Mouse (Mus musculus): ENCODE measurements around the gene Ctrb1. TPM values are rescaled to one million over a fixed set of nuclear protein-coding genes. Genes with fewer than 3 reads are reported as not detected.

Gene Ctrb1
- polyA plus RNA-seq, 1 experiment from 2014 or later: 58.8 TPM

GRCm38 (mm10) chr8:111680423-111681028 lies 10.3 kb downstream of the Ctrb1 start:
- no peak overlapping the region for H3K4me2 ChIP-seq (ENCODE audit: low read depth, low read length)
- H3K27ac ChIP-seq (ENCODE audit: low read length): no peak overlapping the region
- 31% methylated on average over 17 of the region's 17 CpGs for WGBS (ENCODE audit: insufficient replicate concordance)
- H3K9me3 ChIP-seq (replicated peaks; ENCODE audit: control insufficient read depth, low read length): no peaks in the 10 kb centered on the region
- H3K36me3 ChIP-seq (ENCODE audit: control insufficient read depth, insufficient read depth): no peaks in the 10 kb centered on the region
- no peak overlapping the region for H3K9ac ChIP-seq (ENCODE audit: low read depth, low read length)
- no peak overlapping the region for H3K4me3 ChIP-seq (ENCODE audit: low read depth, low read length)
- H3K27me3 ChIP-seq (ENCODE audit: control insufficient read depth, insufficient read depth, low read depth, low read length): no peaks in the 10 kb centered on the region; the same call in 1 of the 2 replicates
- no peak for ATAC-seq (ENCODE audit: low read depth)
- H3K4me1 ChIP-seq (ENCODE audit: control insufficient read depth, low read depth, low read length): no peaks in the 10 kb centered on the region

- Histone ChIP-seq H3K9ac (ENCODE audit: low read depth, low read length) (no peak overlapping the region), H3K4me3 (ENCODE audit: low read depth, low read length) (no peak overlapping the region), H3K36me3 (ENCODE audit: control insufficient read depth, insufficient read depth) (no peaks in the 10 kb centered on the region), H3K27me3 (ENCODE audit: control insufficient read depth, insufficient read depth, low read depth, low read length) (no peaks in the 10 kb centered on the region; the same call in 1 of the 2 replicates), H3K27ac (ENCODE audit: low read length) (no peak overlapping the region), H3K4me2 (ENCODE audit: low read depth, low read length) (no peak overlapping the region), H3K4me1 (ENCODE audit: control insufficient read depth, low read depth, low read length) (no peaks in the 10 kb centered on the region), H3K9me3 (replicated peaks; ENCODE audit: control insufficient read depth, low read length) (no peaks in the 10 kb centered on the region)
- no peak for ATAC-seq (ENCODE audit: low read depth)
- 59% methylated on average over 7 of the region's 7 CpGs for WGBS (ENCODE audit: insufficient replicate concordance)
Measured at GRCm38 (mm10) chr8:111678848-111679247, 12.0 kb downstream of the Ctrb1 start.

GRCm38 (mm10) chr8:111678111-111678510 lies 12.7 kb downstream of the Ctrb1 start:
- Histone ChIP-seq H3K36me3 (ENCODE audit: control insufficient read depth, insufficient read depth) (no peaks in the 10 kb centered on the region), H3K4me1 (ENCODE audit: control insufficient read depth, low read depth, low read length) (no peaks in the 10 kb centered on the region), H3K9ac (ENCODE audit: low read depth, low read length) (no peak overlapping the region), H3K4me2 (ENCODE audit: low read depth, low read length) (no peak overlapping the region), H3K9me3 (replicated peaks; ENCODE audit: control insufficient read depth, low read length) (no peaks in the 10 kb centered on the region), H3K27ac (ENCODE audit: low read length) (no peak overlapping the region), H3K27me3 (ENCODE audit: control insufficient read depth, insufficient read depth, low read depth, low read length) (no peaks in the 10 kb centered on the region; the same call in 1 of the 2 replicates), H3K4me3 (ENCODE audit: low read depth, low read length) (no peak overlapping the region)
- ATAC-seq (ENCODE audit: low read depth): 0 out of 2 replicates have a peak, but pooled peaks have one; percentile 9
- 15% methylated on average over 3 of the region's 3 CpGs for WGBS (ENCODE audit: insufficient replicate concordance)

- Histone ChIP-seq H3K9ac (ENCODE audit: low read depth, low read length) (no peak overlapping the region), H3K27me3 (ENCODE audit: control insufficient read depth, insufficient read depth, low read depth, low read length) (no peaks in the 10 kb centered on the region; the same call in 1 of the 2 replicates), H3K4me2 (ENCODE audit: low read depth, low read length) (no peak overlapping the region), H3K36me3 (ENCODE audit: control insufficient read depth, insufficient read depth) (no peaks in the 10 kb centered on the region), H3K9me3 (replicated peaks; ENCODE audit: control insufficient read depth, low read length) (no peaks in the 10 kb centered on the region), H3K4me1 (ENCODE audit: control insufficient read depth, low read depth, low read length) (no peaks in the 10 kb centered on the region), H3K27ac (ENCODE audit: low read length) (no peak overlapping the region), H3K4me3 (ENCODE audit: low read depth, low read length) (no peak overlapping the region)
- ATAC-seq (ENCODE audit: low read depth): no peak
- 69% methylated on average over 8 of the region's 8 CpGs for WGBS (ENCODE audit: insufficient replicate concordance)
Measured at GRCm38 (mm10) chr8:111676237-111676636, 14.6 kb downstream of the Ctrb1 start.

GRCm38 (mm10) chr8:111666751-111667150 lies 24.1 kb downstream of the Ctrb1 start:
- H3K4me1 ChIP-seq (ENCODE audit: control insufficient read depth, low read depth, low read length): no peaks in the 10 kb centered on the region
- no peaks in the 10 kb centered on the region for H3K27me3 ChIP-seq (ENCODE audit: control insufficient read depth, insufficient read depth, low read depth, low read length)
- 59% methylated on average over 2 of the region's 2 CpGs for WGBS (ENCODE audit: insufficient replicate concordance)
- H3K9me3 ChIP-seq (replicated peaks; ENCODE audit: control insufficient read depth, low read length): no peaks in the 10 kb centered on the region
- no peak overlapping the region for H3K4me3 ChIP-seq (ENCODE audit: low read depth, low read length)
- no peak overlapping the region for H3K27ac ChIP-seq (ENCODE audit: low read length)
- H3K4me2 ChIP-seq (ENCODE audit: low read depth, low read length): no peak overlapping the region
- H3K36me3 ChIP-seq (ENCODE audit: control insufficient read depth, insufficient read depth): peaks cover 11% of the 10 kb centered on the region
- no peak overlapping the region for H3K9ac ChIP-seq (ENCODE audit: low read depth, low read length)
- no peak for ATAC-seq (ENCODE audit: low read depth)

GRCm38 (mm10) chr8:111662473-111662872 lies 28.3 kb downstream of the Ctrb1 start:
- Histone ChIP-seq H3K9ac (ENCODE audit: low read depth, low read length) (no peak overlapping the region), H3K27me3 (ENCODE audit: control insufficient read depth, insufficient read depth, low read depth, low read length) (no peaks in the 10 kb centered on the region), H3K36me3 (ENCODE audit: control insufficient read depth, insufficient read depth) (no peaks in the 10 kb centered on the region), H3K4me1 (ENCODE audit: control insufficient read depth, low read depth, low read length) (no peaks in the 10 kb centered on the region; the same call in 1 of the 2 replicates), H3K9me3 (replicated peaks; ENCODE audit: control insufficient read depth, low read length) (no peaks in the 10 kb centered on the region), H3K4me2 (ENCODE audit: low read depth, low read length) (no peak overlapping the region), H3K4me3 (ENCODE audit: low read depth, low read length) (no peak overlapping the region), H3K27ac (ENCODE audit: low read length) (no peak overlapping the region)
- 74% methylated on average over 3 of the region's 3 CpGs for WGBS (ENCODE audit: insufficient replicate concordance)
- 0 out of 2 replicates have a peak, but pooled peaks have one; percentile 39 for ATAC-seq (ENCODE audit: low read depth)

GRCm38 (mm10) chr8:111658819-111659423 lies 31.9 kb downstream of the Ctrb1 start:
- no peak overlapping the region for H3K27ac ChIP-seq (ENCODE audit: low read length)

GRCm38 (mm10) chr8:111657312-111657854 lies 33.4 kb downstream of the Ctrb1 start:
- 31% methylated on average over 1 of the region's 1 CpGs for WGBS (ENCODE audit: insufficient replicate concordance)

More at GRCm38 (mm10) chr8:111658819-111659423, 31.9 kb downstream of the Ctrb1 start:
- no peak for ATAC-seq (ENCODE audit: low read depth)
- no peak overlapping the region for H3K9ac ChIP-seq (ENCODE audit: low read depth, low read length)
- H3K27me3 ChIP-seq (ENCODE audit: control insufficient read depth, insufficient read depth, low read depth, low read length): no peaks in the 10 kb centered on the region
- H3K4me3 ChIP-seq (ENCODE audit: low read depth, low read length): no peak overlapping the region
- H3K4me2 ChIP-seq (ENCODE audit: low read depth, low read length): no peak overlapping the region
- H3K9me3 ChIP-seq (replicated peaks; ENCODE audit: control insufficient read depth, low read length): no peaks in the 10 kb centered on the region
- whole genome bisulfite sequencing (ENCODE audit: insufficient replicate concordance): 27% methylated on average over 6 of the region's 6 CpGs
- no peaks in the 10 kb centered on the region; the same call in 1 of the 2 replicates for H3K4me1 ChIP-seq (ENCODE audit: control insufficient read depth, low read depth, low read length)
- no peaks in the 10 kb centered on the region for H3K36me3 ChIP-seq (ENCODE audit: control insufficient read depth, insufficient read depth)

GRCm38 (mm10) chr8:111653524-111653923 lies 37.3 kb downstream of the Ctrb1 start:
- no peak overlapping the region for H3K4me2 ChIP-seq (ENCODE audit: low read depth, low read length)
- no peaks in the 10 kb centered on the region for H3K27me3 ChIP-seq (ENCODE audit: control insufficient read depth, insufficient read depth, low read depth, low read length)
- H3K36me3 ChIP-seq (ENCODE audit: control insufficient read depth, insufficient read depth): no peaks in the 10 kb centered on the region
- 84% methylated on average over 2 of the region's 2 CpGs for WGBS (ENCODE audit: insufficient replicate concordance)
- H3K9ac ChIP-seq (ENCODE audit: low read depth, low read length): no peak overlapping the region
- H3K9me3 ChIP-seq (replicated peaks; ENCODE audit: control insufficient read depth, low read length): no peaks in the 10 kb centered on the region
- no peak for ATAC-seq (ENCODE audit: low read depth)
- H3K4me3 ChIP-seq (ENCODE audit: low read depth, low read length): no peak overlapping the region
- H3K4me1 ChIP-seq (ENCODE audit: control insufficient read depth, low read depth, low read length): no peaks in the 10 kb centered on the region; the same call in 1 of the 2 replicates
- H3K27ac ChIP-seq (ENCODE audit: low read length): no peak overlapping the region

More at GRCm38 (mm10) chr8:111657312-111657854, 33.4 kb downstream of the Ctrb1 start:
- Histone ChIP-seq H3K36me3 (ENCODE audit: control insufficient read depth, insufficient read depth) (no peaks in the 10 kb centered on the region), H3K27me3 (ENCODE audit: control insufficient read depth, insufficient read depth, low read depth, low read length) (no peaks in the 10 kb centered on the region), H3K9ac (ENCODE audit: low read depth, low read length) (no peak overlapping the region), H3K27ac (ENCODE audit: low read length) (no peak overlapping the region), H3K9me3 (replicated peaks; ENCODE audit: control insufficient read depth, low read length) (no peaks in the 10 kb centered on the region), H3K4me2 (ENCODE audit: low read depth, low read length) (no peak overlapping the region), H3K4me3 (ENCODE audit: low read depth, low read length) (no peak overlapping the region), H3K4me1 (ENCODE audit: control insufficient read depth, low read depth, low read length) (no peaks in the 10 kb centered on the region; the same call in 1 of the 2 replicates)
- no peak for ATAC-seq (ENCODE audit: low read depth)

All from liver, embryonic 16.5 days (tissue).